ENCODE assay signal across 18 mouse cellular contexts in genomic region chr6:112057895-112058294, GRCm38 (mm10).
DNase-seq lines count a peak whose midpoint lies in the region; ATAC-seq and TF ChIP-seq lines count a peak whose summit lies in the region.
"Had no signal": no experiment of that assay in that cellular context is flagged by ENCODE, and none has a peak within 500 bp of the region (broad histone marks: within the 10 kb centered on the region; RNA-seq: fewer than 3 reads in every experiment).

No protein-coding gene starts in this region.

- H3K27me3 ChIP-seq in intestine, embryonic 15.5 days (replicated peaks), result no peaks in the 10 kb centered on the region
- no peaks in the 10 kb centered on the region for H3K27me3 ChIP-seq in intestine, postnatal 0 days (replicated peaks; ENCODE audit: control insufficient read depth, insufficient read depth, low read length)
- H3K27me3 ChIP-seq in stomach, embryonic 14.5 days (ENCODE audit: control insufficient read depth, insufficient read depth, low read length), result no peaks in the 10 kb centered on the region
- no peaks in the 10 kb centered on the region for H3K27me3 ChIP-seq in stomach, postnatal 0 days (ENCODE audit: control insufficient read depth, insufficient read depth, low read length)
- H3K27me3 ChIP-seq: hindbrain, embryonic 15.5 days; megakaryocyte, embryonic 14.5 days; neural tube, embryonic 12.5 days had no signal

- H3K4me2 ChIP-seq in intestine, embryonic 15.5 days (replicated peaks), result no peak overlapping the region
- H3K4me2 ChIP-seq in intestine, postnatal 0 days (replicated peaks; ENCODE audit: low read depth), result no peak overlapping the region
- no peak overlapping the region for H3K4me2 ChIP-seq in stomach, embryonic 14.5 days (replicated peaks; ENCODE audit: low read depth, low read length)
- no peak overlapping the region for H3K4me2 ChIP-seq in stomach, postnatal 0 days (replicated peaks; ENCODE audit: low read depth)
- H3K4me2 ChIP-seq: heart, embryonic 11.5 days; hindbrain, embryonic 15.5 days; neural tube, embryonic 12.5 days had no signal

- H3K9ac ChIP-seq in intestine, embryonic 15.5 days, result no peak overlapping the region
- no peak overlapping the region for H3K9ac ChIP-seq in intestine, postnatal 0 days (ENCODE audit: low read depth, low read length)
- H3K9ac ChIP-seq in stomach, embryonic 14.5 days (replicated peaks; ENCODE audit: low read depth, low read length), result no peak overlapping the region
- H3K9ac ChIP-seq in stomach, postnatal 0 days (ENCODE audit: low read length), result no peak overlapping the region
- H3K9ac ChIP-seq: hindbrain, embryonic 15.5 days; liver, embryonic 14.5 days; neural tube, embryonic 12.5 days had no signal

- intact Hi-C loops in left cerebral cortex, postnatal 25 days (cut with DNase I), result no loop called here
- intact Hi-C loops in left cerebral cortex, adult 2 months (cut with DNase I), result no loop called here

- no peaks in the 10 kb centered on the region for H3K9me3 ChIP-seq in intestine, embryonic 15.5 days
- no peaks in the 10 kb centered on the region for H3K9me3 ChIP-seq in intestine, postnatal 0 days (ENCODE audit: control insufficient read depth)
- H3K9me3 ChIP-seq in stomach, embryonic 14.5 days (ENCODE audit: control insufficient read depth, low read depth, low read length), result no peaks in the 10 kb centered on the region
- H3K9me3 ChIP-seq in stomach, postnatal 0 days (ENCODE audit: control insufficient read depth, low read length), result no peaks in the 10 kb centered on the region
- H3K9me3 ChIP-seq: hindbrain, embryonic 15.5 days; limb, embryonic 10.5 days; neural tube, embryonic 12.5 days had no signal

- WGBS in intestine, embryonic 15.5 days, result 28% methylated on average over 1 of the region's 1 CpGs
- WGBS in intestine, postnatal 0 days, result 45% methylated on average over 1 of the region's 1 CpGs
- WGBS in stomach, embryonic 14.5 days, result 41% methylated on average over 1 of the region's 1 CpGs
- 32% methylated on average over 1 of the region's 1 CpGs for WGBS in stomach, postnatal 0 days

- TF ChIP-seq EP300 in stomach, postnatal 0 days (optimal IDR thresholded peaks at IDR 0.05), result no peak

- ATAC-seq in intestine, embryonic 15.5 days, result peak; percentile 49; the same call in 1 of the 2 replicates
- ATAC-seq in intestine, postnatal 0 days, result no peak
- ATAC-seq in stomach, embryonic 14.5 days (ENCODE audit: insufficient number of reproducible peaks, insufficient read depth, low FRiP score, low read depth), result peak; percentile 56; the same call in 1 of the 2 replicates
- no peak for ATAC-seq in stomach, postnatal 0 days (ENCODE audit: low FRiP score, low TSS enrichment)
- no peak for ATAC-seq in CD4-positive, CD25-positive, alpha-beta regulatory T cell, adult 4 months
- ATAC-seq: Patski had no signal

- no peak overlapping the region for H3K27ac ChIP-seq in intestine, embryonic 15.5 days
- H3K27ac ChIP-seq in intestine, postnatal 0 days (ENCODE audit: low read depth, low read length), result no peak overlapping the region
- no peak overlapping the region for H3K27ac ChIP-seq in left cerebral cortex, adult 2 months
- no peak overlapping the region for H3K27ac ChIP-seq in stomach, embryonic 14.5 days (ENCODE audit: low read length)
- H3K27ac ChIP-seq in stomach, postnatal 0 days (replicated peaks), result no peak overlapping the region
- H3K27ac ChIP-seq: hindbrain, embryonic 15.5 days; limb, embryonic 10.5 days; liver, embryonic 14.5 days; neural tube, embryonic 12.5 days had no signal

- DNase-seq in left cerebral cortex, postnatal 25 days (ENCODE audit: low spot score in 2 of 2), result peak; percentile 10 to 18
- no peak for DNase-seq in left cerebral cortex, adult 2 months (ENCODE audit: extremely low spot score in 1 of 2, low spot score in 2 of 2)
- DNase-seq in stomach, postnatal 0 days (ENCODE audit: low spot score), result no peak
- no peak for DNase-seq in embryo, embryonic 9.5 days (ENCODE audit: extremely low spot score)
- DNase-seq: cerebellum, postnatal 25 days; kidney, adult 8-10 months; spleen, adult 18-20 months had no signal

- TF ChIP-seq CTCF in intestine, postnatal 0 days (IDR thresholded peaks at IDR 0.05; ENCODE audit: low read depth), result no peak
- no peak for TF ChIP-seq CTCF in left cerebral cortex, adult 2 months (IDR thresholded peaks at IDR 0.05)
- no peak for TF ChIP-seq CTCF in stomach, postnatal 0 days (IDR thresholded peaks at IDR 0.05; ENCODE audit: low read depth)

- H3K4me3 ChIP-seq in intestine, embryonic 15.5 days (replicated peaks), result no peak overlapping the region
- H3K4me3 ChIP-seq in intestine, postnatal 0 days (ENCODE audit: low read depth, low read length), result no peak overlapping the region
- H3K4me3 ChIP-seq in left cerebral cortex, adult 2 months, result no peak overlapping the region
- H3K4me3 ChIP-seq in stomach, embryonic 14.5 days (ENCODE audit: low read depth, low read length), result no peak overlapping the region
- H3K4me3 ChIP-seq in stomach, postnatal 0 days (ENCODE audit: low read depth, low read length), result no peak overlapping the region
- H3K4me3 ChIP-seq: hindbrain, embryonic 15.5 days; limb, embryonic 10.5 days; megakaryocyte, embryonic 14.5 days; neural tube, embryonic 12.5 days had no signal

- H3K36me3 ChIP-seq in intestine, embryonic 15.5 days, result no peaks in the 10 kb centered on the region
- H3K36me3 ChIP-seq in intestine, postnatal 0 days (ENCODE audit: control insufficient read depth, insufficient read depth), result no peaks in the 10 kb centered on the region
- no peaks in the 10 kb centered on the region for H3K36me3 ChIP-seq in stomach, embryonic 14.5 days (ENCODE audit: control insufficient read depth, insufficient read depth, low read length)
- H3K36me3 ChIP-seq in stomach, postnatal 0 days (ENCODE audit: control insufficient read depth, insufficient read depth, low read length), result no peaks in the 10 kb centered on the region
- H3K36me3 ChIP-seq: hindbrain, embryonic 15.5 days; limb, embryonic 10.5 days; neural tube, embryonic 12.5 days had no signal

- H3K4me1 ChIP-seq in intestine, embryonic 15.5 days (replicated peaks), result no peaks in the 10 kb centered on the region
- no peaks in the 10 kb centered on the region for H3K4me1 ChIP-seq in intestine, postnatal 0 days (replicated peaks; ENCODE audit: control insufficient read depth, insufficient read depth, low read length)
- no peaks in the 10 kb centered on the region for H3K4me1 ChIP-seq in stomach, embryonic 14.5 days (ENCODE audit: control insufficient read depth, insufficient read depth, low read length)
- no peaks in the 10 kb centered on the region for H3K4me1 ChIP-seq in stomach, postnatal 0 days (replicated peaks; ENCODE audit: control insufficient read depth, insufficient read depth)
- H3K4me1 ChIP-seq: hindbrain, embryonic 15.5 days; megakaryocyte, embryonic 14.5 days; neural tube, embryonic 12.5 days had no signal

Comparison
In these comparisons a context has a peak if more than half of its experiments do, and no peak if none do; other contexts are left out.
1. ATAC-seq: peak in intestine, embryonic 15.5 days (single experiment) and stomach, embryonic 14.5 days (single experiment); none in intestine, postnatal 0 days (single experiment), stomach, postnatal 0 days (single experiment) and CD4-positive, CD25-positive, alpha-beta regulatory T cell, adult 4 months (single experiment).
2. DNase-seq: peak in left cerebral cortex, postnatal 25 days (2 of 2); none in left cerebral cortex, adult 2 months (0 of 2), stomach, postnatal 0 days (single experiment) and embryo, embryonic 9.5 days (single experiment).